Mouse (Mus musculus): ENCODE measurements around the gene Ddx5. TPM values are rescaled to one million over a fixed set of nuclear protein-coding genes. Genes with fewer than 3 reads are reported as not detected.
A peak's percentile ranks its signal among the peaks of the same experiment; 100 is the strongest.
"Not testable (repeated sequence)": the region's sequence is repeated elsewhere in the genome, so short reads cannot be mapped to it uniquely, and the experiment has no call there.

Ddx5 gene
- total RNA-seq, 2 experiments from 2014 or later = 789 to 996 TPM

DNA sequence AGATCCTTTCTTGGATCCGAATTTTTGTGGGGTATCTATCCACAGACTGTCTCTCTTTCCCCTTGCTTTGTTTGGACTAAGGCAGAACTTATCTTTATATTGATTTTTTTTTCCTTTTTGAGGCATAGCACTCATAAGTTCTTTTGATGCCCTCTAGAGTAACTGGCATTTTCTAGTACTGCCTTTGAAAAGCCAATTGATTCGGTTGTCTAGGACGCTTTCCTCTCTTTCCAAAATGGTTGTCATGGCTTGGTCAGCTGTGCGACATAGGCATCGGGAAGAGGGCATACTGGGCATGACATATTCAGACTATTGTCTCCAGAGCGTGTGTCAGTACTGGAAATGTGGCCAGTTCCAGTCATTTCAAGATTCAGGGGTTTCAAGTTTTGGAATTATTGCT, 664 bp upstream of the Ddx5 start:
- ATAC-seq (ENCODE audit: poor library complexity, severe bottlenecking) = no peak

- ATAC-seq (ENCODE audit: poor library complexity, severe bottlenecking) = peak; percentile 57
Measured at GRCm38 (mm10) chr11:106788026-106788774, 785 bp downstream of the Ddx5 start.

- ATAC-seq (ENCODE audit: poor library complexity, severe bottlenecking) = peak; percentile 38
Measured at GRCm38 (mm10) chr11:106787131-106788025, 1.6 kb downstream of the Ddx5 start.

DNA sequence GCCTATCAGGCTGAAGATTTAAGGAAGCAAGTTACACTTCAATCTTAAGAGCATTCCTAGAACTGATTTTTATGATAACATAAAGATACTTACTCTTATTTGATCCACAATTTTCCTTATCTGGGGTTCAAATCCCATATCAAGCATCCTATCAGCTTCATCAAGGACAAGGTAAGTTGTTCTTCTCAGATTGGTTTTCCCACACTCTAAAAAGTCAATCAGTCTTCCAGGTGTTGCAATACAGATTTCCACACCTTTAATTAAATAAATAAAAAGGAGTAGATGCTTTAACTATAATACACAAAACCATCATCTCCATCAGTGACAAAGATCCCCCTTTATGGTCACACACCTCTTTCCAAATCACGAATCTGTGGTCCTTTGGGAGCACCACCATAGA, 3.9 kb downstream of the Ddx5 start:
- no peak for ATAC-seq (ENCODE audit: poor library complexity, severe bottlenecking)

DNA sequence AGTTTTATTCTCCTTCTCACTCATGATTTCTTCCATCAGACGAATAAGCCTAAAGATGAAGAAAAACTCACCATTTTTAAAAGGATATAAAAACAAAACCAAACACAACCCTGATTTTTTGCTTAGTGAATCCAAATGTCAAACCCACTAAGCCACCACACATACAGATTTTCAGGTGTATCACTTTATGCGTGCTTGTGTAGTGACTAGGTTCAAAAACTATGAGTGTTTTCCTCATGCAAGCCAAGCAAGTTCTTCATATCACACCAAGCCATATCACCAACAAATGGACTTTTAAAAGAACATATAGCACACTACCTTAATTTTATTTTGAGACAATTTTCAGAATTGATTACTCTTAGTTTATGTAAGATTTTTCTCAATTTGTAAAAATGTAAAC, 4.5 kb downstream of the Ddx5 start:
- ATAC-seq (ENCODE audit: poor library complexity, severe bottlenecking) = no peak

DNA sequence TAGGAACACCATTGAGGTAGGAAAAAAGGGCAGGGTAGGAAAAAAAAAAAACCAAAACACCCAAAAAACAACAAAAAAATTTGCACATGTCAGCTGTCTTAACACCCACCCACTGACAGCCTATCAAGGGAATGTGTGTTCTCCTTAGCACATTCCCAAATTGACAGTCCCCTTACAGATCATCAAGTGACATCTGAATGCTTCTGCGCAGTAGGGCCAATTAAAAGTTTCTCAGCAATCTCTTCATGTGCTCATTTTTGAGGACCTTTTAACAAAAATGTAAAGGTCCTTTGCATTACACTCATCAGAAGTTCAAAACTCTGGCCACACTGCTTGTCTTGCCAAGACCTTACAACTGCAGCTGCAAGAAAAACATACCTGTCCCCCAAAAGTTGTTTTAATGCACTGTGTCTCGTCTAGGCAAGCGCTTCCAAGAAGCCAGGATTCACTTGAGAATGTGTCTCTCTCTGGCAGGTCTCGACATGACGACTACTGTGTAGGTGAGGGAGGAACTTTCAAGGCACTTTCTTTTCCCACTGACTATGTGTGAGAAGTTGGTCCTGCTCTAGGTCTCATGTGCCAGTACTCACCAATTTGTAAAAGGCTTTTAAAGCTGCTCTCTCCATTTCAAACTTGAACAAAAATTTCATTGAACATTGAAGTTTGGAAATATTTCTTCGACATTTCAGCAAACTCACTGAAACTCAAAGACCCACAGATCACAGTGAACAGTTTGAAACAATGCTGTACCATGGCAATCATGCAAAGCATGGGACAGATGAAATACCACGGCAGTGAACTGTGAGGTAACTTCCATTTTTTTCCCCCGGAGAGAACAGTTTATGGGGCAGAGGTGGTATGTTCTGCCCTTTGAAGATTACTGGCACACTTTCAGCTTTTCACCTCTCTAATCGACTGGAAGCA, 5.9 kb downstream of the Ddx5 start:
- ATAC-seq (ENCODE audit: poor library complexity, severe bottlenecking) = no peak

DNA sequence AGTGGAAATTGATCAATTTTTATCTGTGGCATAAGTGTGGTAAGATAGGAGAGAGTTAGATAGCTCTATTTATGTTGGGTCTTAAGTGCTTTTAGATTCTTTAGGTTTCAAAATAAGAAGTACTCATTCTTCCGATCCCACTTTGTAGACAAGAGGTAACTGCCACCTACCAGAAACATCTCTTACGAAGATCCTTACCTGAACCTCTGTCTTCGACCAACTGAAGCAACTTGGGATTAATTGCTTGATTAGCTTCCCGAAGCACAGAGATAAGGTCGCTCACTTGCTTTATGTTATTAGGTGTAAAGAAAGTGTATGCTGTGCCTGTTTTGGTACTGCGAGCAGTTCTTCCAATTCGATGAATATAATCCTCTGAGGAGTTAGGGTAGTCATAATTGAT, 6.7 kb downstream of the Ddx5 start:
- not testable (repeated sequence) for ATAC-seq (ENCODE audit: poor library complexity, severe bottlenecking)

DNA sequence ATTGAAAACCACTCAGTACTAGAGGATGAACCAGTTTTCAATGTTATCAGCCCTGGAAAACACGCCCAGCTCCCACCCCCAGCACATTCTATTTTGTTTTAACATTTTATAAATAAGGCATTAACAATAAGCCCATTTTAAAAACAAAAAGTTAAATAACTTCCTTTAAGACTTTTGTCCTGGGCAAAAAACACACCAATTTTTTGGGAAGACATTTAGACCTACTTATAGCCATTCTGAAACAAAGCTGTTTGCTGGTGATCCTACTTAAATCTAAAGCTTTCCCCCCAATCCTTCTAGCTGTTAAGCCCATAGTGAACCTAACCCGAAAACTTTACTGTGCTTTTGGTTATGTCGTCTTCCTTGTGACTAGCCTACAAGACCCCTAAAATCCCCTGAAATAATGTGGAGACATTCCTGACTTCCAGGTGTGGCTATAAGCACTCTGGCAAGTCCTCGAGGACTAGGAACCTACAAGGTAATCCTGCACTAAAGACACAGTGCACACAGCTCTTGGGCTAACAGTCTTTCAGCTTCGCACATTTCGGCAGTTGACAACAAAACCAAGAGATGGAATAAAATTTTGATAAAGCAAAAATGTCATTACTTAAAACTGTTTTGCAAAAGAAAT, 8.3 kb downstream of the Ddx5 start:
- ATAC-seq (ENCODE audit: poor library complexity, severe bottlenecking) = no peak

- ATAC-seq (ENCODE audit: poor library complexity, severe bottlenecking) = no peak; the same call in 1 of the 2 replicates
Measured at GRCm38 (mm10) chr11:106780089-106780425, 8.9 kb downstream of the Ddx5 start.

GRCm38 (mm10) chr11:106779388-106780088, 9.4 kb downstream of the Ddx5 start, which contains the start of gene Polg2:
Gene Polg2, minus strand, starts transcription at chr11:106779537.
- peak; percentile 91 for ATAC-seq (ENCODE audit: poor library complexity, severe bottlenecking)

- no peak for ATAC-seq (ENCODE audit: poor library complexity, severe bottlenecking)
Measured at GRCm38 (mm10) chr11:106778589-106779387, 10.2 kb downstream of the Ddx5 start.

- no peak for ATAC-seq (ENCODE audit: poor library complexity, severe bottlenecking)
Measured at GRCm38 (mm10) chr11:106778132-106778531, 10.9 kb downstream of the Ddx5 start.

DNA sequence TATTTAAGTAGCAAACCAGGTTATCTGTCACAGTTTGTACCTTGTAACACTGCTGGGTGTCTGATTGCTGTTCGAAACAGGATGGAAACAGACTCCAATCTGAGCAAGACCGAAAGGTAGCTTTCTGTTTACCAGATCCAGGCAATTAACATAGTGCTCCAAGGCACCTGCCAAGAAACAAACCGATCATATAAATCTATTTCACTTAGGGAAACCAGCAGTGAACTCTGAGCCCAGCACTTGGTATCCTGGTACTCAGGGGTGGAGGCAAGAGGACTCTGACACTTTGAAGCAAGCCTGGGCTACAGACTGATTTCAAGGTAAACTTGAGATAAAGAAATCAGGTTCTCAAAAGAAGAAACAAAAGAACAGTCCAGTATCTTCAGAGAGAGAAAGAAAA, 11.6 kb downstream of the Ddx5 start:
- no peak for ATAC-seq (ENCODE audit: poor library complexity, severe bottlenecking)

DNA sequence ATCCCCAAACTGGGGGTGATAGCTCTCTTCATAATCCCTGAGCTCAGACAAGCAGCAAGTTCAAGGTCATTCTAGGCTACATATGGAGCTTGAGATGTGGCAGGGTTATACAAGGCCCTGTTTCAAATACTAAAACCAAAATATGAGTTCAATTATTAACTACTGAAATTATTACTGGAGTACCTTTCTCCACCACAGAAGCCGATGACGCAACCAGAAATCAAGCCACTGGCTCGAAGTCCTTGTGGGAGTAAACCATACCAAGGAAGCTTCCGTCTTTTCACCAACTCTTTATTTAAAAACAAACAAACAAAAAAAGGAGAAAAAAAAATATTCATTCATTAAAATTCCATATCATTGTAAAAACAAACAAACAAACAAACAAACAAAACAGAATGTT, 12.0 kb downstream of the Ddx5 start:
- no peak for ATAC-seq (ENCODE audit: poor library complexity, severe bottlenecking)

DNA sequence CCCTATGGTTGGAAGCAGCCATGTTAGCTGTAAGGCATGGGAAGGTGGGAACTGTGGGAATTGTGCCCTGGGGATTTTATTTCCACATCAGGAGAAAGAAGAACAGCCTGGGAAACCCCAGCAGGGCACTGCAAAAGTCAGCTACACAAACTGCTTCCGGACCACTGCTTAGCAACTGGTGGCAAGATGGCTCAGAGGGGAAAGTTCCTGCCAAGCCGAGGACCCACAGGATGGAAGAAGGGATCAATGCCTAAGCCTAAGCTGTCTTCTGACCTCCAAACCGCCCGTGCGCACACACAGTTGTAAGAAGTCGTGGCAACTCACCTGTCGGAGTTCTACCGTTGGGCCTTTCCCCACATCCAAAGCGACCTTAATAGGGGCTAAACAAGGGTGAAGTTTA, 15.9 kb downstream of the Ddx5 start:
- no peak for ATAC-seq (ENCODE audit: poor library complexity, severe bottlenecking)

DNA sequence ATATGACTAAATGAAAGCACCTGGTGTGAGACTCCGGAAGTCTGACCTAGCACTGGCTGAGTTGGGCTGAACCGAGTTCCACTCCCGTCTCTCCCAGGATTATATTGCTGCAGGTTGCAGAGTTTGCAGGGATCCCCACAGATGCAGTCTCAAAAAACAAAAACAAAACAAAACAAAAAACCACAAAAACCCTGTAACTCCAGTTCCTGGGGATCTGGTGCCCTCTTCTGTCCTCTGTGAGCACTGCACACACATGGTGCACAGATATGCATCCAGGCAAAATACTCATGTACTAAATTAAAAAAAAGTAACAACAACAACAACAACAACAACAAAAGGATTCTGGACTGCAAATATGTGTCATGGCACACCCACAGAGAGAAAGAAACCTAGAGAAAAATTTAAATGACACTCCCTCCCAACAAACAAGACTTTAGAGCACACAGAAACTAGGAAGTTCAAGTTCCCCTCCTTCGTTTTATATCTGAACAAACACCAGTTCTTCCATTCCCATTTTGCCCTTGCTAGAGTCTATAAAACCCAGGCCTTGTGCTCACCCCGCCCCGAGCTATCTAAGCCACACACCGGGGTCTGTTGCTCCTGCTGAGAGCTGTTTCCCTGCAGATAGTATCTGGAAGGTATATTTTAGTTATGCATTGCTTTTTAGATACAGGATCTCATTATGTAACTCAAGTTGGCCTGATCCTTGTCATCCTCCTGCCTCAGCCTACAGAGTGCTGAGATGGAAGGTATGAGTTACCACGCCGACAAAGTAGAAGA, 18.6 kb downstream of the Ddx5 start:
- peak; percentile 80 for ATAC-seq (ENCODE audit: poor library complexity, severe bottlenecking)

- no peak for ATAC-seq (ENCODE audit: poor library complexity, severe bottlenecking)
Measured at GRCm38 (mm10) chr11:106767516-106767915, 21.5 kb downstream of the Ddx5 start.

GRCm38 (mm10) chr11:106766611-106767162, 22.3 kb downstream of the Ddx5 start:
- ATAC-seq (ENCODE audit: poor library complexity, severe bottlenecking) = no peak

Data from megakaryocyte, adult 5-6 weeks (primary cell).